In genomic region chr16:11176884-11177244, GRCm38 (mm10) we compare ENCODE assay signal across 8 mouse cellular contexts. TPM values are rescaled to one million over a fixed set of nuclear protein-coding genes. Genes with fewer than 3 reads are reported as not detected.
DNase-seq lines count a peak whose midpoint lies in the region; ATAC-seq and TF ChIP-seq lines count a peak whose summit lies in the region.

No protein-coding gene starts in this region.

- no peak for TF ChIP-seq EP300 in ES-Bruce4 (IDR thresholded peaks at IDR 0.05; ENCODE audit: insufficient read depth, low read depth, low read length)
- no peak for TF ChIP-seq EP300 in liver, postnatal 0 days (IDR thresholded peaks at IDR 0.05; ENCODE audit: low read depth)

- ATAC-seq in heart, embryonic 11.5 days (replicated peaks; ENCODE audit: insufficient number of reproducible peaks, low FRiP score, low TSS enrichment) = no peak
- no peak for ATAC-seq in heart, embryonic 16.5 days (replicated peaks; ENCODE audit: extremely low read depth, insufficient read depth, low FRiP score)
- ATAC-seq in liver, postnatal 0 days = no peak

- H3K27ac ChIP-seq in heart, embryonic 11.5 days (ENCODE audit: low read depth, low read length) = peak overlapping the region; percentile 81
- no peak overlapping the region for H3K27ac ChIP-seq in ES-Bruce4 (ENCODE audit: insufficient read depth, low read length)
- peak overlapping the region; percentile 89 for H3K27ac ChIP-seq in heart, embryonic 16.5 days (ENCODE audit: low read length)
- peak overlapping the region; percentile 94 for H3K27ac ChIP-seq in liver, postnatal 0 days (ENCODE audit: low read depth)

- TF ChIP-seq POLR2A in ES-Bruce4 (IDR thresholded peaks at IDR 0.05; ENCODE audit: insufficient read depth, low read length) = no peak

- peak overlapping the region; percentile 89 for H3K4me2 ChIP-seq in heart, embryonic 11.5 days
- peak overlapping the region; percentile 58 for H3K4me2 ChIP-seq in heart, embryonic 16.5 days (ENCODE audit: low read depth, low read length)
- H3K4me2 ChIP-seq in liver, postnatal 0 days (ENCODE audit: low read depth, low read length) = peak overlapping the region; percentile 72

- peaks cover 3% of the 10 kb centered on the region; the same call in 1 of the 2 replicates for H3K4me1 ChIP-seq in heart, embryonic 11.5 days (ENCODE audit: control insufficient read depth, insufficient read depth, low read length)
- H3K4me1 ChIP-seq in ES-Bruce4 (ENCODE audit: control insufficient read depth, insufficient read depth, low read length) = no peaks in the 10 kb centered on the region
- peaks cover 11% of the 10 kb centered on the region for H3K4me1 ChIP-seq in heart, embryonic 16.5 days (ENCODE audit: control insufficient read depth, insufficient read depth, low read length)
- H3K4me1 ChIP-seq in liver, postnatal 0 days (ENCODE audit: insufficient read depth) = peaks cover 30% of the 10 kb centered on the region

- peak overlapping the region; percentile 82 for H3K9ac ChIP-seq in heart, embryonic 11.5 days (ENCODE audit: low read depth, low read length)
- peak overlapping the region; percentile 79 for H3K9ac ChIP-seq in ES-Bruce4 (ENCODE audit: low read depth, poor library complexity, severe bottlenecking)
- H3K9ac ChIP-seq in heart, embryonic 16.5 days (ENCODE audit: low read length) = peak overlapping the region; percentile 92
- H3K9ac ChIP-seq in liver, postnatal 0 days (replicated peaks) = peak overlapping the region; percentile 89

- intact Hi-C loops in heart, postnatal 25 days (cut with DNase I) = loop anchor here (2.0 to 10.0 kb wide), 3 partner anchors 26 to 238 kb away; partner anchors contain the start of genes Gspt1 and Rsl1d1

- no peaks in the 10 kb centered on the region for H3K27me3 ChIP-seq in heart, embryonic 11.5 days (ENCODE audit: control insufficient read depth, insufficient read depth, low read length)
- no peaks in the 10 kb centered on the region for H3K27me3 ChIP-seq in ES-Bruce4 (ENCODE audit: control insufficient read depth, insufficient read depth, low read length, poor library complexity, severe bottlenecking)
- H3K27me3 ChIP-seq in heart, embryonic 16.5 days (ENCODE audit: control insufficient read depth, insufficient read depth, low read length) = no peaks in the 10 kb centered on the region
- H3K27me3 ChIP-seq in liver, postnatal 0 days (ENCODE audit: insufficient read depth, low read length) = no peaks in the 10 kb centered on the region

- no peak for DNase-seq in heart, postnatal 25 days (ENCODE audit: low spot score)
- no peak for DNase-seq in liver, postnatal 0 days
- no peak for DNase-seq in MN1 (ENCODE audit: low spot score)
- DNase-seq in layer of hippocampus, adult 11-12 months (ENCODE audit: low spot score) = no peak
- no peak for DNase-seq in lung, postnatal 36 days

- WGBS in heart, embryonic 11.5 days (ENCODE audit: insufficient replicate concordance) = 3% methylated on average over 4 of the region's 4 CpGs
- 7% methylated on average over 4 of the region's 4 CpGs for WGBS in heart, embryonic 16.5 days
- WGBS in liver, postnatal 0 days (ENCODE audit: insufficient replicate concordance) = 3% methylated on average over 4 of the region's 4 CpGs

- no peaks in the 10 kb centered on the region for H3K36me3 ChIP-seq in heart, embryonic 11.5 days (ENCODE audit: control insufficient read depth, insufficient read depth, low read length)
- no peaks in the 10 kb centered on the region for H3K36me3 ChIP-seq in ES-Bruce4 (ENCODE audit: control insufficient read depth, insufficient read depth, low read length, poor library complexity, severe bottlenecking)
- H3K36me3 ChIP-seq in heart, embryonic 16.5 days (ENCODE audit: control insufficient read depth, insufficient read depth) = no peaks in the 10 kb centered on the region
- H3K36me3 ChIP-seq in liver, postnatal 0 days (replicated peaks; ENCODE audit: insufficient read depth, low read length) = no peaks in the 10 kb centered on the region

- 0 out of 2 replicates have a peak, but pooled peaks cover 4% of the 10 kb centered on the region for H3K9me3 ChIP-seq in heart, embryonic 11.5 days (replicated peaks; ENCODE audit: control insufficient read depth, low read length)
- H3K9me3 ChIP-seq in ES-Bruce4 (replicated peaks; ENCODE audit: control insufficient read depth, insufficient read depth, low read length, poor library complexity, severe bottlenecking) = no peaks in the 10 kb centered on the region
- peaks cover 5% of the 10 kb centered on the region for H3K9me3 ChIP-seq in heart, embryonic 16.5 days (replicated peaks; ENCODE audit: control insufficient read depth, low read length)
- no peaks in the 10 kb centered on the region for H3K9me3 ChIP-seq in liver, postnatal 0 days (ENCODE audit: low read length)

- TF ChIP-seq CTCF in ES-Bruce4 (IDR thresholded peaks at IDR 0.05; ENCODE audit: low read depth, low read length) = no peak
- no peak for TF ChIP-seq CTCF in liver, postnatal 0 days (IDR thresholded peaks at IDR 0.05; ENCODE audit: low read depth)

- H3K4me3 ChIP-seq in heart, embryonic 11.5 days (ENCODE audit: low read depth, low read length) = peak overlapping the region; percentile 70
- peak overlapping the region; percentile 67 for H3K4me3 ChIP-seq in ES-Bruce4 (ENCODE audit: low read depth, low read length)
- H3K4me3 ChIP-seq in heart, embryonic 16.5 days (ENCODE audit: low read length) = peak overlapping the region; percentile 94
- H3K4me3 ChIP-seq in liver, postnatal 0 days (ENCODE audit: low read depth, low read length) = peak overlapping the region; percentile 80

RNA-seq across cellular contexts. Expression of gene Zc3h7a, which starts 0.7 kb away (rescaled TPM):
- 85.3 and 85.8 TPM in 2 replicates for polyA plus RNA-seq in heart, embryonic 11.5 days (2014; fragmentation: Nextera tagmentation; extraction: Ambion mirVana)
- 10 to 100 TPM; 28.0 to 29.8 TPM for total RNA-seq in heart, postnatal 25 days (2021)
- 89.9 and 116 TPM in 2 replicates for polyA plus RNA-seq in ES-Bruce4 (2011; ENCODE audit: insufficient read depth, insufficient read length, low read depth, missing spikeins)
- polyA plus RNA-seq in heart, embryonic 16.5 days (2015; fragmentation: Nextera tagmentation; extraction: Ambion mirVana) = 66.8 and 79.1 TPM in 2 replicates
- 18.5 and 22.5 TPM in 2 replicates for polyA plus RNA-seq in liver, postnatal 0 days (2015; fragmentation: Nextera tagmentation; extraction: Ambion mirVana)

RNA-seq across cellular contexts. Expression of gene Rsl1d1, which starts 26.3 kb away (rescaled TPM):
- polyA plus RNA-seq in heart, embryonic 11.5 days (2014; fragmentation: Nextera tagmentation; extraction: Ambion mirVana) = 161 and 167 TPM in 2 replicates
- total RNA-seq in heart, postnatal 25 days (2021) = 10 to 100 TPM; 52.7 to 56.8 TPM
- polyA plus RNA-seq in ES-Bruce4 (2011; ENCODE audit: insufficient read depth, insufficient read length, low read depth, missing spikeins) = 341 and 391 TPM in 2 replicates
- polyA plus RNA-seq in heart, embryonic 16.5 days (2015; fragmentation: Nextera tagmentation; extraction: Ambion mirVana) = 113 and 144 TPM in 2 replicates
- polyA plus RNA-seq in liver, postnatal 0 days (2015; fragmentation: Nextera tagmentation; extraction: Ambion mirVana) = 60.7 and 61.7 TPM in 2 replicates

RNA-seq across cellular contexts. Expression of gene Txndc11, which starts 42.4 kb away (rescaled TPM):
- 33.5 and 34.7 TPM in 2 replicates for polyA plus RNA-seq in heart, embryonic 11.5 days (2014; fragmentation: Nextera tagmentation; extraction: Ambion mirVana)
- 10 to 100 TPM; 15.9 to 17.0 TPM for total RNA-seq in heart, postnatal 25 days (2021)
- polyA plus RNA-seq in ES-Bruce4 (2011; ENCODE audit: insufficient read depth, insufficient read length, low read depth, missing spikeins) = 21.1 and 22.5 TPM in 2 replicates
- 28.6 and 29.6 TPM in 2 replicates for polyA plus RNA-seq in heart, embryonic 16.5 days (2015; fragmentation: Nextera tagmentation; extraction: Ambion mirVana)
- 17.9 TPM in 2 replicates for polyA plus RNA-seq in liver, postnatal 0 days (2015; fragmentation: Nextera tagmentation; extraction: Ambion mirVana)
